Mouse (Mus musculus) small intestine, adult 2 months (tissue): Measurements from ENCODE around the gene Pou2f3.

Experiments used
- CTCF ChIP-seq: fragments of 200-500 bp; IDR thresholded peaks from 2 replicates; pipeline ENCODE4 v1.5.1; 2012; ENCODE audit warnings: low read depth, mild to moderate bottlenecking, control low read depth, inconsistent platforms, low read length, moderate library complexity, mixed read lengths; ENCODE audit not compliant: insufficient replicate concordance, insufficient read length; ENCODE audit errors: extremely low read depth
- POLR2A ChIP-seq: fragments of 200-500 bp; IDR thresholded peaks from 2 replicates; pipeline ENCODE4 v1.6.1; 2012; ENCODE audit warnings: low read depth, mild to moderate bottlenecking, control low read depth, inconsistent platforms, low read length, moderate library complexity

DNA sequence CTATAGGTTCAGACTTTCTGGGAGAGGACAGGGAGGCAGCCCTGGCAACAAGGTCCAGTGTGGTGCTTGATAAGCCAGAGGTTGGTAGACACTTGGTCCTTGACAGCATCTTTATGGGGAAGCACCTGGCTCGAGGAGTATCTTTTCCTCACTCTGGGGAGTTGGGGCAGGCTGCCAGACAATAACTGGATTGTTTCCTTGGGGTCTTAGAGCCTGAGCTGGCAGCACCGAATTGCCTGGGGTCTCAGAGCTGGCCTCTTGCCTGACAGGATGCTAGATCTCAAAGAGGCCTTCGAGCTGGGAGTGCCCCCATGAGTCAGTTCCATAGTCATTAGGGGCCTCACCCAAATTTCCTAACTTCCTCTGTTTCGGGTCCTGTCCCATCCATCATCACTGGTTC, 31.1 kb upstream of the Pou2f3 start:
- TF ChIP-seq CTCF, result no peak
- TF ChIP-seq POLR2A, result no peak
